In the genomic region with DNA sequence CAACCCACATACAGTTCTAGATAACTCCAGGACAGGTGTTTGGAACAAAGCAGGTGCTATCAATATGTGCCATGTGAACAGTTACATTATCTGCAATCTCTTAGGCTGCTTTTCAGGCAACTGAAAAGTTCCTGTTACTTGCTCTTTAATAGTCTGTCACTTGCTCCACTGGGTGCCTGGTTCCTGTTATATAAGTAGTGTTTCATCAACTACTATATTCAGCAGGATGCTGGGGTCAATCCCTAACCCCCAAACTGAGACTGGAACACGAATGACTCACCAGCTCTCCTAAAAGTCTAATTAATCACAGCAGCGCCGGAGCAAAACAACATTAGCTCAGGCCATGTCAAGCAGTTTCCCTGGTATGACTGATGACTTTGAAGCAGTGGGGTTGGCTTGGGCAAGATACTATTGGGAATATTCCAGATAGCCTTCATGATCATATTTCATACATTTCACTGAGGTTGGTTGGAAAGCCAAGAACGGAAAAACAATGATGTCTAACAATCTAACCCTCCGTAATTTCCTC, we compare ENCODE assay signal across 21 mouse cellular contexts.
DNase-seq lines count a peak whose midpoint lies in the region; ATAC-seq and TF ChIP-seq lines count a peak whose summit lies in the region.
"Had no signal": no experiment of that assay in that cellular context is flagged by ENCODE, and none has a peak within 500 bp of the region (broad histone marks: within the 10 kb centered on the region; RNA-seq: fewer than 3 reads in every experiment).

No protein-coding gene starts in this region.

- H3K36me3 ChIP-seq in kidney, postnatal 0 days (ENCODE audit: insufficient read depth, low read length): no peaks in the 10 kb centered on the region
- H3K36me3 ChIP-seq in stomach, postnatal 0 days (ENCODE audit: control insufficient read depth, insufficient read depth, low read length): no peaks in the 10 kb centered on the region
- H3K36me3 ChIP-seq: embryonic facial prominence, embryonic 15.5 days; heart, embryonic 15.5 days; hindbrain, embryonic 13.5 days; liver, embryonic 15.5 days; midbrain, embryonic 12.5 days had no signal

- no peak overlapping the region for H3K9ac ChIP-seq in kidney, postnatal 0 days (ENCODE audit: low read depth, low read length)
- no peak overlapping the region for H3K9ac ChIP-seq in stomach, postnatal 0 days (ENCODE audit: low read length)
- H3K9ac ChIP-seq: embryonic facial prominence, embryonic 15.5 days; forebrain, embryonic 13.5 days; heart, embryonic 15.5 days; hindbrain, embryonic 13.5 days; liver, embryonic 15.5 days; midbrain, embryonic 12.5 days had no signal

- peak; percentile 8 for DNase-seq in adrenal gland, adult 8-10 months
- DNase-seq in adrenal gland, postnatal 25 days: no peak
- peak; percentile 56 for DNase-seq in kidney, postnatal 0 days (ENCODE audit: low spot score)
- no peak for DNase-seq in kidney, postnatal 36 days
- no peak for DNase-seq in stomach, postnatal 0 days (ENCODE audit: low spot score)
- DNase-seq in left cerebral cortex, adult 11 months (ENCODE audit: low spot score): no peak
- DNase-seq in natural killer cell, adult 2 months (ENCODE audit: low spot score in 2 of 2): no peak
- DNase-seq: cerebellum, adult 11-12 months; kidney, postnatal 25 days; lung, postnatal 10 days; right cerebral cortex, postnatal 4 days; thymus, postnatal 25 days had no signal

- TF ChIP-seq CTCF in kidney, postnatal 0 days (IDR thresholded peaks at IDR 0.05; ENCODE audit: low read depth): no peak
- TF ChIP-seq CTCF in embryonic fibroblast, embryonic 13.5 days (IDR thresholded peaks at IDR 0.05; ENCODE audit: borderline replicate concordance, insufficient read depth, low read length): no peak
- no peak for TF ChIP-seq CTCF in stomach, postnatal 0 days (IDR thresholded peaks at IDR 0.05; ENCODE audit: low read depth)

- no peak for ATAC-seq in kidney, postnatal 0 days (replicated peaks; ENCODE audit: low FRiP score, low read depth)
- 0 out of 2 replicates have a peak, but pooled peaks have one; percentile 49 for ATAC-seq in stomach, postnatal 0 days (ENCODE audit: low FRiP score, low TSS enrichment)
- ATAC-seq: forebrain, embryonic 13.5 days had no signal

- no peak for TF ChIP-seq EP300 in stomach, postnatal 0 days (optimal IDR thresholded peaks at IDR 0.05)

- H3K4me1 ChIP-seq in kidney, postnatal 0 days (replicated peaks; ENCODE audit: insufficient read depth, low read length): no peaks in the 10 kb centered on the region
- peaks cover 9% of the 10 kb centered on the region for H3K4me1 ChIP-seq in embryonic fibroblast, embryonic 13.5 days (ENCODE audit: control insufficient read depth, insufficient read depth, low read length)
- H3K4me1 ChIP-seq in stomach, postnatal 0 days (replicated peaks; ENCODE audit: control insufficient read depth, insufficient read depth): no peaks in the 10 kb centered on the region
- H3K4me1 ChIP-seq: embryonic facial prominence, embryonic 15.5 days; forebrain, embryonic 13.5 days; heart, embryonic 15.5 days; hindbrain, embryonic 13.5 days; liver, embryonic 15.5 days; midbrain, embryonic 12.5 days had no signal

- H3K4me3 ChIP-seq in kidney, postnatal 0 days (replicated peaks; ENCODE audit: low read depth, low read length): no peak overlapping the region
- no peak overlapping the region for H3K4me3 ChIP-seq in embryonic fibroblast, embryonic 13.5 days (ENCODE audit: insufficient read depth, low read length)
- no peak overlapping the region for H3K4me3 ChIP-seq in stomach, postnatal 0 days (ENCODE audit: low read depth, low read length)
- H3K4me3 ChIP-seq: embryonic facial prominence, embryonic 15.5 days; forebrain, embryonic 13.5 days; heart, embryonic 15.5 days; hindbrain, embryonic 13.5 days; liver, embryonic 15.5 days; midbrain, embryonic 12.5 days; myocyte had no signal

- no peaks in the 10 kb centered on the region for H3K27me3 ChIP-seq in kidney, postnatal 0 days (ENCODE audit: insufficient read depth, low read length)
- H3K27me3 ChIP-seq in stomach, postnatal 0 days (ENCODE audit: control insufficient read depth, insufficient read depth, low read length): no peaks in the 10 kb centered on the region
- H3K27me3 ChIP-seq: CH12.LX; embryonic facial prominence, embryonic 15.5 days; forebrain, embryonic 13.5 days; heart, embryonic 15.5 days; hindbrain, embryonic 13.5 days; liver, embryonic 15.5 days; midbrain, embryonic 12.5 days had no signal

- no peak for TF ChIP-seq POLR2A in embryonic fibroblast, embryonic 13.5 days (IDR thresholded peaks at IDR 0.05; ENCODE audit: low read depth, low read length)

- WGBS in kidney, postnatal 0 days: 36% methylated on average over 5 of the region's 5 CpGs
- 21% methylated on average over 5 of the region's 5 CpGs for WGBS in stomach, postnatal 0 days

- H3K4me2 ChIP-seq in kidney, postnatal 0 days (ENCODE audit: low read length): no peak overlapping the region
- no peak overlapping the region for H3K4me2 ChIP-seq in stomach, postnatal 0 days (replicated peaks; ENCODE audit: low read depth)
- H3K4me2 ChIP-seq: embryonic facial prominence, embryonic 15.5 days; forebrain, embryonic 13.5 days; heart, embryonic 15.5 days; hindbrain, embryonic 13.5 days; liver, embryonic 15.5 days; midbrain, embryonic 12.5 days had no signal

- no peaks in the 10 kb centered on the region for H3K9me3 ChIP-seq in kidney, postnatal 0 days (replicated peaks; ENCODE audit: low read length)
- H3K9me3 ChIP-seq in stomach, postnatal 0 days (ENCODE audit: control insufficient read depth, low read length): no peaks in the 10 kb centered on the region
- H3K9me3 ChIP-seq: embryonic facial prominence, embryonic 15.5 days; heart, embryonic 15.5 days; hindbrain, embryonic 13.5 days; liver, embryonic 15.5 days; midbrain, embryonic 12.5 days had no signal

- no peak overlapping the region for H3K27ac ChIP-seq in kidney, postnatal 0 days
- peak overlapping the region; percentile 31; the same call in 1 of the 2 replicates for H3K27ac ChIP-seq in embryonic fibroblast, embryonic 13.5 days (ENCODE audit: insufficient read depth, low read length)
- no peak overlapping the region for H3K27ac ChIP-seq in stomach, postnatal 0 days (replicated peaks)
- H3K27ac ChIP-seq: embryonic facial prominence, embryonic 15.5 days; forebrain, embryonic 13.5 days; heart, embryonic 15.5 days; hindbrain, embryonic 13.5 days; liver, embryonic 15.5 days; midbrain, embryonic 12.5 days had no signal

Comparison
In these comparisons a context has a peak if more than half of its experiments do, and no peak if none do; other contexts are left out.
1. DNase-seq: peak in adrenal gland, adult 8-10 months (single experiment) and kidney, postnatal 0 days (single experiment); none in adrenal gland, postnatal 25 days (single experiment), kidney, postnatal 36 days (0 of 2), stomach, postnatal 0 days (single experiment), left cerebral cortex, adult 11 months (single experiment) and natural killer cell, adult 2 months (0 of 2).